Mouse (Mus musculus): ENCODE results near the gene Sephs2. TPM values are rescaled to one million over a fixed set of nuclear protein-coding genes. Genes with fewer than 3 reads are reported as not detected.
A peak's percentile ranks its signal among the peaks of the same experiment; 100 is the strongest.
"Not testable (repeated sequence)": the region's sequence is repeated elsewhere in the genome, so short reads cannot be mapped to it uniquely, and the experiment has no call there.

Sephs2 gene
- polyA plus RNA-seq, 1 experiment from 2014 or later, result 67.5 TPM

DNA sequence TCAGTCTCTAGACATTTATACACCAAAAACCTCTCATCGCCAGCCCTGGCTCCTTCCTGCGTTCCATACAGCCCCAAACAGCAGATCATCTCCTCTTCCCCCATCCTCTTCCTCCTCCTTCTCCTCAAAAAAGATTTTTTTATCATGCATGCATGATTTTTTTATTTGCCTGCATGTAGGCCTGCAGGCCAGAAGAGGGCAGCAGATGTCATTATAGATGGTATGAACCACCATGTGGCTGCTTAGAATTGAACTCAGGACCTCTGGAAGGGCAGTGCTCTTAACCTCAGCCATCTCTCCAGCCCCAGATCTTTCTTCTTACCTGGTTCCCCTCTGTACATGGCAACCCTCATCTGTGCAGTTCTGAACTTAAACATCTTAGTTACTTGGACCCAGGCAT lies 21.4 kb downstream of the Sephs2 start:
- H3K27me3 ChIP-seq (replicated peaks), result no peaks in the 10 kb centered on the region
- H3K9ac ChIP-seq (replicated peaks), result no peak overlapping the region
- 92% methylated on average over 2 of the region's 2 CpGs for WGBS
- no peak overlapping the region for H3K4me2 ChIP-seq
- H3K9me3 ChIP-seq (replicated peaks), result no peaks in the 10 kb centered on the region
- H3K4me3 ChIP-seq (replicated peaks), result no peak overlapping the region
- H3K36me3 ChIP-seq, result peaks cover 13% of the 10 kb centered on the region
- H3K27ac ChIP-seq (replicated peaks), result no peak overlapping the region
- no peak for ATAC-seq (ENCODE audit: low FRiP score)
- H3K4me1 ChIP-seq, result peaks cover 22% of the 10 kb centered on the region

DNA sequence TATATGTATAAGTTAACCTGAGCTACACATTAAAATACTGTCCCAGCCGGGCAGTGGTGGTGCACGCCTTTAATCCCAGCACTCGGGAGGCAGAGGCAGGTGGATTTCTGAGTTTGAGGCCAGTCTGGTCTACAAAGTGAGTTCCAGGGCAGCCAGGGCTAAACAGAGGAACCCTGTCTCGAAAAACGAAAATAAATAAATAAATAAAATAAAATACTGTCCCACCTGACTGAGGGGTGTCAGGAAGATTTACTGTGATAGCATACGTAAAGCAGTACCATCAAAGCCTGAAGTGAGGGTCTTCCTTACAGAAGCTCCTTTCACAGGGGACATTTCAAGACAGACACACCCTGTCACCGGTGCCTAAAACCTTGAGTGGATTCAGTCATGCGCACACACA lies 23.3 kb downstream of the Sephs2 start:
- Histone ChIP-seq H3K36me3 (peaks cover 18% of the 10 kb centered on the region), H3K4me1 (peaks cover 39% of the 10 kb centered on the region)
- not testable (repeated sequence) for H3K27ac ChIP-seq (replicated peaks); H3K9ac ChIP-seq (replicated peaks); ATAC-seq (ENCODE audit: low FRiP score); H3K4me3 ChIP-seq (replicated peaks); H3K4me2 ChIP-seq; H3K9me3 ChIP-seq (replicated peaks); H3K27me3 ChIP-seq (replicated peaks)
- WGBS, result 93% methylated on average over 8 of the region's 8 CpGs

DNA sequence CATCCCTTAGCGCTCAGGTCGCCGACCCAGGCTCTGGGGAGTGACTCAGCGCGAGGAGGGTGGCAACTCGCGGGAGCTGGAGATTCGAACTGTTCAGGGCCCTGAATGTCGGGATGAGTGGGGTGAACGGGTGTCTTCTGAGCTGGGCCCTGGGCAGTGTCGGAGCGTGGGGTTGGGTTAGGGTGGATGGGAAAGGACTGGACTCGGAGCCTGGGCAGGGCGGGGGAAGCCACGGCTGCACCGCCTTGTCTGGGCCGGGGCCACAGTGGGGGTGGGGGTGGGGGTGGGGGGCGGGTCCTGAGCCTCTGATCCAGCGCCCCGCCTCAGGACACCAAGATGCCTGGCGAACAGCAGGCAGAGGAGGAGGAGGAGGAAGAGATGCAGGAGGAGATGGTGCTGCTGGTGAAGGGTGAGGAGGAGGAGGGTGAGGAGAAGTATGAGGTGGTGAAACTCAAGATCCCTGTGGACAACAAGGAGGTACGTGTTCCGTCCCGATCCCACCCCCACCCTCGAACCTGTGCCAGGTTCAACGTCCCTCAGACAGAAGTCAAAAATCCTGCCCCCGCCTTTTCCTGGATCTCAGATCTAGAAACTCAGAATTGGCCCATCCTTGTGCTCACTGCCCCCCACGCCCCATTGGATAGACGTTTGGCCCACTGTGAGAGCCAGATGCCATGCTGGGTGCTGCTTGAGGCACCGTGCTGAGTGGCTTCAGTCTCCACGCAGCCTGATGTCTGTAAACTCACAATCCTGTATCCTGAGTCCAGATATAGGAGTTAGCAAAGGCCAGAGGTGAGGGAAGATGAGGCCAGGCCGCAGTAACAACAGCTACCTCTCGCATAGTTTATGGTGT lies 29.0 kb downstream of the Sephs2 start:
- Histone ChIP-seq H3K9me3 (replicated peaks) (no peaks in the 10 kb centered on the region), H3K27ac (replicated peaks) (peak overlapping the region; percentile 91), H3K27me3 (replicated peaks) (no peaks in the 10 kb centered on the region), H3K4me3 (replicated peaks) (peak overlapping the region; percentile 89), H3K9ac (replicated peaks) (peak overlapping the region; percentile 98), H3K4me1 (peaks cover 34% of the 10 kb centered on the region), H3K36me3 (peaks cover 17% of the 10 kb centered on the region), H3K4me2 (peak overlapping the region; percentile 85)
- WGBS, result 10% methylated on average over 32 of the region's 33 CpGs
- peak; percentile 57 for ATAC-seq (ENCODE audit: low FRiP score)

DNA sequence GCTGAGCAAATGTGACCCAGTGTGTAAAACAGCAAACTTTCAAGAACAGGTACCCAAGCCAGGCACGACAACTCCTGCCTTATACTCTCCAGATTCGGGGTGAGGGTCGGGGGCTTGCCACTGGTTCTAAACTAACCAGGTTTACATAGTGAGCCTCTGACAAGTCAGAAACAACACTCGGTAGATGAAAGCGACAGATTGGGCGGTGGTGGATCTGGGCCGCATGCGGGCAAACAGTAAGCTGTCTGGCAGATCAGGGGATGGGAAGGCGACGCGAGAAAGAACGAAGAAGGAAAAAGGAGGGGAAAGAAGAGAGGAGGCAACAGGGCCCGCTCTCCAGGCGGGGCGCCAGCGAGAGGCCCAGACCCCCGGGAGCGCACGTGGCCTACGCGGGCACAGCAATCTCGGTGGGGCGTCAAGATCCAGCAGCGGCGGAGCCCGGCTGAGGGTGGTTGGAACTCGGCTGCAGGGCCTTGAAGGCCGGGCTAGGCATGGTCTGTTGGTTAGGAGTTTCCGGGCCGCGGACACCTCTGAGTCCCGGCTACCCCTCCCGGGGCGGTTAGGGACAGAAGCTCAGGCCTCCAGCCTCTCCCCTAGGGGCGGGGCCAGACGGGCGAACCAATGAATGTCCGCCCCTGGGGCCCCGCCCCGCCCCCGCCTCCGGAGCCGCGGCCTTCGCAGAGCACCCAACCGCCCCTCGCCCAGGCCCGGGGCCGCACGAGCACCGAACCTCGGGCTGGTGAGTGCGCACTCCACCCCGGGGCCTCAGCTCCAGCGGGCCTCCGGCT lies 29.8 kb downstream of the Sephs2 start, which contains the start of gene Zfp771:
Zfp771 (plus strand) TSS at position 405 of the 788 bp plus-strand sequence.
- no peaks in the 10 kb centered on the region for H3K27me3 ChIP-seq (replicated peaks)

DNA sequence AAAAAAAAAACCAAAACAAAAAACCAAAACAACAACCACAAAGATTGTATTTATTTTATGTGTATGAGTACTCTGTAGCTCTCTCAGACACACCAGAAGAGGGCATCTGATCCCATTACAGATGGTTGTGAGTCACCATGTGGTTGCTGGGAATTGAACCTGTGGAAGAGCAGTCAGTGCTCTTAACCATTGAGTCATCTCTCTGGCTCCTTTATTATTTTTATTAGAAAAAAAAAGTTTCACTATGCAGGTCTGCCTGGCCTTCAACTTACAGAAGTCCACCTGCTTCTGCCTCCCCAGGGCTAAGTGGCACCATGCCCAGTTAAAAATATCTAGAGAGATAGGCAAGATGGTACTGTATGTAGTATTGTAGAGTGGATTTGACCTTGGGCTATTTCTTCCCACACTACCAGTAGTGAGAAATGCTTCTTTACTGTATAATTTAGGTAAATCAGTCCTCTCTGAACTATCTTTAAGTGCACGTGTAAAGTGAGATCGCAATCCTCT lies 30.4 kb downstream of the Sephs2 start:
- peaks cover 34% of the 10 kb centered on the region for H3K4me1 ChIP-seq
- H3K4me2 ChIP-seq, result peak overlapping the region; percentile 85
- H3K9me3 ChIP-seq (replicated peaks), result no peaks in the 10 kb centered on the region
- peak overlapping the region; percentile 98; the same call in 1 of the 2 replicates for H3K9ac ChIP-seq (replicated peaks)
- H3K36me3 ChIP-seq, result peaks cover 13% of the 10 kb centered on the region
- H3K4me3 ChIP-seq (replicated peaks), result peak overlapping the region; percentile 89
- peak overlapping the region; percentile 91 for H3K27ac ChIP-seq (replicated peaks)
- ATAC-seq (ENCODE audit: low FRiP score), result no peak
- no peaks in the 10 kb centered on the region for H3K27me3 ChIP-seq (replicated peaks)
- 43% methylated on average over 2 of the region's 2 CpGs for WGBS

More for the DNA sequence above, 29.8 kb downstream of the Sephs2 start, which contains the start of gene Zfp771:
- Histone ChIP-seq H3K9me3 (replicated peaks) (no peaks in the 10 kb centered on the region), H3K4me3 (replicated peaks) (peak within 1 kb of the TSS; percentile 89), H3K9ac (replicated peaks) (peak within 1 kb of the TSS; percentile 98), H3K4me2 (peak within 1 kb of the TSS; percentile 85), H3K4me1 (peaks cover 34% of the 10 kb centered on the region), H3K27ac (replicated peaks) (peak within 1 kb of the TSS; percentile 91), H3K36me3 (peaks cover 9% of the 10 kb centered on the region; the same call in 1 of the 2 replicates)
- ATAC-seq (ENCODE audit: low FRiP score), result peak; percentile 96
- under 1% methylated on average over 53 of the region's 56 CpGs for WGBS

DNA sequence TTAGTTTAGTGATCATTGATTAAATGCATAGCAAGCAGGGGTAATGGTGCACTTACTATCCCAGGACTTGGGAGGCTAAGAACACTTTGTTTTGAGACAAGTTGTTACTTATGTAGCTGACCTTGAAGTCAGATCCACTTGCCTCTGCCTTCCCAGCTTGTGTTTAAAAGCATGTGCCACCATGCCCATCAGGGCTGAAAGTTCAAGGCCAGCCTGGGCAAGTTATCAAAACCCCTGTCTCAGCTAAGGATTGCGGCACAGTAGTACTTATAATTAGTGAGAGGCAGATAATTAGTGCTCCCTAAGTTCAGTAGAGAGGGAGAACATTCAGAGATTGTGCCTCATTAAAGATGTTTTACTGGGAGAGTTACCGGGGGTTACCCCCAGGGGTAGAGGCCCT lies 39.1 kb downstream of the Sephs2 start:
- no peak overlapping the region for H3K27ac ChIP-seq (replicated peaks)
- peak overlapping the region; percentile 71; the same call in 1 of the 2 replicates for H3K4me2 ChIP-seq
- ATAC-seq (ENCODE audit: low FRiP score), result no peak
- peaks cover 39% of the 10 kb centered on the region for H3K36me3 ChIP-seq
- peaks cover 43% of the 10 kb centered on the region for H3K4me1 ChIP-seq
- H3K9me3 ChIP-seq (replicated peaks), result no peaks in the 10 kb centered on the region
- 84% methylated on average over 2 of the region's 2 CpGs for WGBS
- no peak overlapping the region for H3K9ac ChIP-seq (replicated peaks)
- H3K27me3 ChIP-seq (replicated peaks), result no peaks in the 10 kb centered on the region
- no peak overlapping the region for H3K4me3 ChIP-seq (replicated peaks)

DNA sequence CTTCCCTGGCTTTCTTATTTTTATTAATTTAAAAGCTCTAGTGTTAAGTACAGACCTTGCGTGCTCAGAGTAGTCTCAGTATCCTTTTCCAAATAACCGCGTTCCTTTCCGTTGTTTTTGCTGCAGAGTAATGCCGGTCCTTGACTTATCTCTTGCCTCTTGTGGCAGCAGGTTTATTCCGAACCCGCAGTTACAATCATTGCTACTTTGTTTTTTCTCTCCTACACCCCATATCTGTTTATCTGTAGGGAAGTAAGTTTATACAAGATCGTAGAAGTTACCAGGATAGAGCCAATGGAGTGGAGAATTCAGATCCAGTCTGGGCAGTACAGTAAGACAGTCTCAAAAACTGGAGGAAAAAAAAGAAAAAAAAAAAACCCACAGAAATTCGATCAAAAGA lies 40.1 kb downstream of the Sephs2 start:
- Histone ChIP-seq H3K4me2 (peak overlapping the region; percentile 71), H3K4me1 (peaks cover 48% of the 10 kb centered on the region), H3K9me3 (replicated peaks) (no peaks in the 10 kb centered on the region)

DNA sequence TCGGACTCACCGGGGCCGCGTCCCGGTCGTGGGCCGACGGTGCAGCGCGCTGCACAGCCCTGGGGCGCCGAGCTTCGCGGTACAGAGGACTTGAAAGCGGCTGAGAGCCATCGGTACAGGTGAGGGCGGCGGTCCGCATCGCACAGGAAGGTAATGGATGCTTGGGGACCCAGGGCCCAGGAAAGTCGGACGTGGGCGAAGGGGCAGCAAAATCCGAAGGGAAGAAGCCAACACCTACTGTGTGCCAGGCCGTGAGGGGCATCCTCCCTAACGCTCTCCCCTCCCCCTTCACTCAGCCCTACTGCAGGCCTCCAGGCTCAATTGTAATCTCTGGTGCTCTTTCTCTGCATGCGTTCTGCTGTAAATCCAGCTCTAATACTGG lies 40.5 kb downstream of the Sephs2 start:
- Histone ChIP-seq H3K4me3 (replicated peaks) (peak overlapping the region; percentile 99), H3K27me3 (replicated peaks) (no peaks in the 10 kb centered on the region), H3K4me2 (peak overlapping the region; percentile 71), H3K27ac (replicated peaks) (peak overlapping the region; percentile 97), H3K36me3 (peaks cover 34% of the 10 kb centered on the region), H3K9me3 (replicated peaks) (no peaks in the 10 kb centered on the region), H3K4me1 (peaks cover 48% of the 10 kb centered on the region), H3K9ac (replicated peaks) (peak overlapping the region; percentile 98)
- WGBS, result under 1% methylated on average over 27 of the region's 27 CpGs
- ATAC-seq (ENCODE audit: low FRiP score), result peak; percentile 46

More for the DNA sequence above, 40.1 kb downstream of the Sephs2 start:
- no peak for ATAC-seq (ENCODE audit: low FRiP score)
- Histone ChIP-seq H3K27me3 (replicated peaks) (no peaks in the 10 kb centered on the region), H3K27ac (replicated peaks) (peak overlapping the region; percentile 97), H3K4me3 (replicated peaks) (peak overlapping the region; percentile 99), H3K36me3 (peaks cover 38% of the 10 kb centered on the region), H3K9ac (replicated peaks) (peak overlapping the region; percentile 98)
- 4% methylated on average over 9 of the region's 9 CpGs for WGBS

DNA sequence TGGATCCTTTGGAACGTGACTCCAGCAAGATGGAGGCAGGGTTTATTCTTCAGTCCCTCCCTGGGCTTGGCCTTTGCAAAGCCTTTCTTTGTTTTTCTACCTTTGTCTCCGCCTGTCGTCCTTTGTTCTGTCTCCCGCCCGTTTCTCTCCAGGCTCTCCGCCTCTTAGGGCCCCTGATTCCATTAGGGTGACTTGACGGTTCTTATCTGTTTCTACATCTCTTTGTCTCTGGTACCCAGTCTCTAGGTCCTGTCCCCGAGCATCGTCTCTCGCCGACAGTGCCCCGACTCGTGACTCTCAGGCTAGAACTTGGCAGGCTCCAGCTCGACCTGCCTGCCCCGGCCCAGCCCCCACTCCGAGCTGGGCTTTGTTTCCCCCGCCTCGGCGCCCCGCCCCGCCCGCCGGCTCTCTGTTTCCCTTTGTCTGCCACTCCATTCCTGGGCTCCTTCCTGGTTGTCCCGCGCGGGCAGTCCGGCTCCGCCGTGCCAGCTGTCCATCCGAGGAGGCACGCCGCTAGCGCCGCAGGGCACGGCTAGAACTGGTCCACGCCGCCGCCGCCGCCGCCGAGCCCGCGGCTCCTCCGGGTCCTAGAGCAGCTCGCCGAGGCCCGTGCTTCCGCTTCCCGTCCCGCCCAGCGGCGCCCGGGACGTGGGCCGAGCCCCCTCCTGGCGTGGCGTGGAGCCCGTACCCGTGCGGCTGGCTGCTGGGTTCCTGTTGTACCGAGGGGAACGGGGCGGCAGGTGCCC lies 41.1 kb downstream of the Sephs2 start, which contains the start of the genes Zfp553 and Sept1:
Zfp553 (plus strand) TSS at position 440 of the 746 bp plus-strand sequence.
Sept1 (minus strand) TSS at position 509 of the 746 bp plus-strand sequence.
- Histone ChIP-seq H3K36me3 (peaks cover 28% of the 10 kb centered on the region), H3K9me3 (replicated peaks) (no peaks in the 10 kb centered on the region), H3K4me2 (peak within 1 kb of the TSS; percentile 71), H3K27me3 (replicated peaks) (no peaks in the 10 kb centered on the region), H3K9ac (replicated peaks) (peak within 1 kb of the TSS; percentile 98), H3K4me1 (peaks cover 48% of the 10 kb centered on the region), H3K4me3 (replicated peaks) (peak within 1 kb of the TSS; percentile 99), H3K27ac (replicated peaks) (peak within 1 kb of the TSS; percentile 97)
- ATAC-seq (ENCODE audit: low FRiP score), result peak; percentile 91
- under 1% methylated on average over 50 of the region's 64 CpGs for WGBS

DNA sequence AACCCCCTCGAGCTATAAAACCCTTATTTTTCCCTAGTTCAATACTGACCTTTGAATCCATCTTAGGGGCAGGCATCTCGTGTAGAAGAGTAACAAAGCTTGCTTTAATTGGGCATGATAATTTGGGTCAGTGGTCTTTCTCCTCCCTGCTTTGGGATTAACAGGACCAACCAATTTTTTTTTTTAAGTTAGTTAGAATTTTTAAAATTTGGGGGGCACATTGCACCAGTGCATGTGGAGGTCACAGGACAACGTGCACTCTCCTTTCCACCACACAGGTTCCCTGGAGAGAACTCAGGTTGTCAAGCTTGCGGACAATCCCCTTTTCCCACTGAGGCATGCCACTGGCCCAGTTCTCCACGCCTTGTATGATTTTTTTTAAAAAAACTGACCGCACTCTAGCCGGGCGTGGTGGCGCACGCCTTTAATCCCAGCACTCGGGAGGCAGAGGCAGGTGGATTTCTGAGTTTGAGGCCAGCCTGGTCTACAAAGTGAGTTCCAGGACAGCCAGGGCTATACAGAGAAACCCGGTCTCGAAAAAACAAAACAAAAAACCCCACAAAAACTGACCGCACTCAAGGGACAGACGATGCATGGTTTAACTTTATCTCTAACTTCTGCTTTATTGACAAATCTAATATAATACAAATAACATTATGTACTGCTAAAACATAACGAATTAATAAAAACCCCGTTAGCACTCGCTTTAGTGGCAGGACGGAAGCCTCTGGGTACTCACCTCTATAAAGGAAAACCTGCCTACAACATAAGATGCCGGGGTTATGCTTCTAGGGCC lies 41.8 kb downstream of the Sephs2 start:
- Histone ChIP-seq H3K4me2 (peak overlapping the region; percentile 71), H3K27me3 (replicated peaks) (no peaks in the 10 kb centered on the region), H3K9ac (replicated peaks) (peak overlapping the region; percentile 98), H3K36me3 (peaks cover 20% of the 10 kb centered on the region), H3K9me3 (replicated peaks) (no peaks in the 10 kb centered on the region), H3K4me1 (peaks cover 44% of the 10 kb centered on the region), H3K4me3 (replicated peaks) (peak overlapping the region; percentile 99), H3K27ac (replicated peaks) (peak overlapping the region; percentile 97)
- ATAC-seq (ENCODE audit: low FRiP score), result peak; percentile 26; the same call in 1 of the 2 replicates
- 6% methylated on average over 20 of the region's 20 CpGs for WGBS

Data from neural tube, embryonic 15.5 days (tissue).